Mouse (Mus musculus) gastrocnemius, postnatal 36 days (tissue): ENCODE measurements around the gene Dusp3. TPM values are rescaled to one million over a fixed set of nuclear protein-coding genes. Genes with fewer than 3 reads are reported as not detected.

Source experiments
- DNase-seq, 2 experiments: peaks; one replicate each; pipeline ENCODE4 v3.0.0; 2022
- intact Hi-C: fragments of 180-260 bp; cut with DNase I; formaldehyde crosslinking; loops from one replicate; pipeline ENCODE4 v1.15.1; 2025
- total RNA-seq, 2 experiments: library from RNA; stranded (reverse); gene quantifications; 2 replicates each; pipeline ENCODE4 v1.2.3; 2021

Gene Dusp3
- total RNA-seq, 2 experiments from 2014 or later, result 126 to 167 TPM

GRCm38 (mm10) chr11:101981850-101982249 is 5.0 kb downstream of the Dusp3 start:
- DNase-seq, result peak in 1 of 2 experiments; percentile 28
- intact Hi-C loops, result no loop called here

- intact Hi-C loops, result no loop called here
- DNase-seq, result no peak
These were observed 6.1 kb downstream of the Dusp3 start for GRCm38 (mm10) chr11:101980603-101981157.

DNA sequence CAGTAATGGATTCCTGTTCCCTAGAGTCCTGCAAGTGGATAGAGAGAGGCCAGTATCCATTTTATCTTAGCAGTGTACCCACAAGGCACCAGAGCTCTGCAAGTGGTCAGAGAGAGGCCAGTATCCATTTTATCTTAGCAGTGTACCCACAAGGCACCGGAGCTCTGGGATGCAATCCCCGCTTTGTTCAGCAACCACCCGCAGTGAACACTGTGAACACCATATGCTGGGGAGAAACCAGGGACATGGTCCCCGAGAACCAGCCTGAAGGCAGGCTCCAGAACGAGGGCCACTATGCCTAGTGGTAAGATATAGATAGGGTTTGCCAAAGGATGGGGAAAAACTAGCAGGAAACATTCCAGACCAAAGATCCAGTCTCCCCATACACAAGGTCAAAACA is 7.7 kb downstream of the Dusp3 start:
- no peak for DNase-seq
- intact Hi-C loops, result no loop called here

DNA sequence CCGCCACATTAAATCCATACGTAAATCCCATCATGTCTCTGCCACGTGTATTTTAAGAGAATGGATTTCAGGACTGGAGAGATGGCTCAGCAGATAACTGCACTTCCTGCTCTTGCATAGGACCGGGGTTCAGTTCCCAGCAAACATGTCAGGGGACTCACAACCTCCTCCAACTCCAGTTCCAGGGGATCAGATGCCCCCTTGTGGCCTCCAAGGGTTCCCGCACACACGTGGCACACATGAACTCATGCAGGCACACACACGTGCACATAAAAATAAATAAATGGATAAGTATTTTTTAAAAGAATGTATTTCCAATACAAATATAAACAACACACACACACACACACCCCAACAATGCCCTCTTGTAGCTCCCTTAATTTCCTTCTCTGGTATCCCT is 9.9 kb downstream of the Dusp3 start:
- intact Hi-C loops, result no loop called here
- DNase-seq, result no peak

DNA sequence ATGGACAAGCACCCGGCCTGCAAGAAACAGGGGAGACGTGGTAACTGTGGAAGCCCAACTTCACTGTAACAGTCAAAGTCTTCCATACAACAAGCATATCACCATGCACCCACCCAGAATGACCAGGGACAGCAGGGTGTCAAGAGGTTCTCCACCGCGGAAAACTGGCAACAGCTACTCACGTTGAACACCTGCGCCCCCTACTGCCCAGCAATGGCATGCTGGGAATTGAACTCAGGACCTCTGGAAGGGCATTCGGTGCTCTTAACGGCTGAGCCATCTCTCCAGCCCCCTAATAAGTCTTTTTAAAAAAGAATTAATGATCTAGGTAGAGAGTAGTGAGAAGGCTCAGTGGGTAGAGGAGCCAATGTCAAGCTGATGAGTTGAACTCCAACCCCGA is 11.9 kb downstream of the Dusp3 start:
- peak in 1 of 2 experiments; percentile 28 for DNase-seq
- intact Hi-C loops, result no loop called here

- DNase-seq, result no peak
- intact Hi-C loops, result no loop called here
These were observed 12.6 kb downstream of the Dusp3 start for GRCm38 (mm10) chr11:101974181-101974580.

DNA sequence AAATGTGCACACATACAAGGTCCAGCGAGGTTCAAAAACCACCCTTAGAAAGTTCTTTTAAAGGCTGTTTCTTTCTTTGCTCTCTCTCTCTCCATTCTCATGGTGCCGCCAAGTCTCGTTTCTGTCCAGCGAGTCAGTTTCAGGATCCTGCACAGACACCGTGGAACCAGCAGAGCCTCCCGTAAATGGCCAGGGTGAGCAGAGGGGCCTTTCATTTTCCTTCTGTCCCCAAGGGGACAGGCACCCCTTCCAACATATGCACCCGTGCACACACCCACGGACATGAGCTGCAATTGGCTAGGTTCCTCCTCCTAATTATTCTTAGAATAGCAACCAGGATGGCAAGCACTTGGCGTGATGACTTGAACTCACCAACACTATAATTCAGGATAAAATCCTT is 13.3 kb downstream of the Dusp3 start:
- intact Hi-C loops, result no loop called here
- no peak for DNase-seq

DNA sequence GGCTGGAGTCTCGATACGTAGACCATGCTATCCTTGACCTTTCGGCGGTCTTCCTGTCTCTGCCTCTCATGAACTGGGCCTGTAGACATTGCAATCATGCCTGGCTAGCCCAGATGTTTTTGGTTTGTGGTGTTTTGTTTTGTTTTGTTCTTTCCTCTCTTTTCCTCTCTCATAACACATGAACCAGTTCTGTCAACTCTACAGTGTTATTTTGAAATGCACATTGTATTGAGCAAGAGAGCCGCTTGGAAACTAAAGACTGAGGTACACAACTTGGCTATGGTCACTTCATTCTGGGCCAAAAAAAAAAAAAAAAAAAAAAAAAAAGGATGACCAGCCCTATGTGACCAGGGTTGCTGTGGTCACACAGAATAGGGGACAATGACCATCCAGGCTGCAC is 14.2 kb downstream of the Dusp3 start:
- intact Hi-C loops, result no loop called here
- no peak for DNase-seq

DNA sequence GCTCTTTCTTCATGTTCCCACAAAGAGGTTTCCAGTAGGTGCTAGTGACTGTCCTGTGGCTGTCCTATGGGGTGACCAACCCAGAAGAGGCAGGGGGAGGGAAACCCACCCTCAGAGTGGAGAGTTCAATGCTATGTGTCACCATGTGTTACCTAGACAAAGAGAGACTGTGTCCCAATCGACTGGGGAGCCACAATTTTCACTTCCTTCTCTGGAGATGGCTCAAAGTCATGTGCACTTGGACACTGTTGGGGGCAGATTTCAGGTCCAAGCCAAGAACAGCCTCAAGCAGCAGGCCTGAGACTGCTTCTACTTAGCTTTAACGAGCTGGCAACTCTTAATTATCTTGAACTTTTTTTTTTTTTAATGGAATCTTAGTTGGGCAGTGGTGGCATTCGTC is 14.7 kb downstream of the Dusp3 start:
- no peak for DNase-seq
- intact Hi-C loops, result no loop called here

DNA sequence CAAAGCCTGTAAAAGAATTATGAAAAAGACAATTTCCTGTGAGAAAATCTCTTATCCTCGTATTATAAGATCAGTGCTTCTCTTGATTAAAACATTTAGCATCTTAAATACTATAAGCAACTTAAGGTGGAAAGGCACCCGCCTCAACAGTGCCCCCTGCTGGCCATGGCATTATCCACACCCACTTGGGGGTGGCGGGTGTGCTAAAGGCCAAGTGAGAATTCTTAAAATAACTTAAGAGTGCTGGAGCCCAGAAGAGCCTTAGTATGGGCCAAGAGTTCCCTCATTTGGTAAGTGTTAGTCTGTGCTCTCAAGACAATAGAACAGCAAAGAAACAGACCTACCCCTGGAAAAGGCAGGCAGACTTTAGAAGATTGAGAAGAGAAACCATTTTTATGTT is 15.4 kb downstream of the Dusp3 start:
- intact Hi-C loops, result no loop called here
- DNase-seq, result peak in 1 of 2 experiments; percentile 28

DNA sequence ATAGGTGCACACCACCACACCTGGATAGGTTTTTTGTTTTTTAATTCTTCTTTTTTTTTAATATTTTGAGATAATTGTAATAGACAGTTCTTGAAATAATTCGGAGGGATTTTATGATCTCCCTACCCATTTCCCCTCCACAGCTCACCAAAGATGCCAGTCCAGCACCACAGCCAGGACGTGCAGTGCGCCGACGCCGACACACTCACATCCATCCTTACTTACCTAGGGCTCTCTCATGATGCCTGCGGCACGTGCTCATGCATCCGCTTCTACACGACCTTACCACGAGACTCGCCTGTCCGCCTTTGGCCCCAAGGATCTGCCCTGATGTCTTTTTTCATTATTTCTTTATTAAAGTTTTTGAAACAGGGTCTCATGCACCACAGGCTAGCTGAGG is 17.0 kb downstream of the Dusp3 start:
- DNase-seq, result no peak

DNA sequence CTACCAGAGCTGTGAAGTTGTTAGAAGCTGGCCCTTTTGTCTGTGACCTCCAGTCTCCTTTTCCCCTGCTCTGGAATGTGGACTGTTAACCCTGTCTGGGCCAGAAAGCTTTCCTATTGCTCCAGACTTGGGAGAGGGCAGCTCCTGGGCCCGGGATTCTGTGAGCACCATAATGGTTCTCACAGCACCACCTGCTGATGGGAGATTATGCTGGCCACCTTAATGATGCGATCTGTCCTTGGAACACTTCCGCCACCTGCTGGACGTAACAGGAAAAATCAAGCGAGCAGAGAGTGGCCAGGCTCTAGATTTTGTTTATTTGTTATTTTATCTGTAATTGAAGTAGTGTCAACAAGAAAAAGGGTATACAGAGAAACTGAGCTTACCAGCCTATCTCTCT is 18.0 kb downstream of the Dusp3 start:
- intact Hi-C loops, result loop anchor here (1.0 to 5.0 kb wide), 2 partner anchors 49 to 156 kb away; no protein-coding TSS in a partner anchor
- DNase-seq, result peak; percentile 67 to 74

More for the DNA sequence above, 17.0 kb downstream of the Dusp3 start:
- intact Hi-C loops, result loop anchor here (5.0 kb wide), 1 partner anchor 158 kb away; no protein-coding TSS in a partner anchor

DNA sequence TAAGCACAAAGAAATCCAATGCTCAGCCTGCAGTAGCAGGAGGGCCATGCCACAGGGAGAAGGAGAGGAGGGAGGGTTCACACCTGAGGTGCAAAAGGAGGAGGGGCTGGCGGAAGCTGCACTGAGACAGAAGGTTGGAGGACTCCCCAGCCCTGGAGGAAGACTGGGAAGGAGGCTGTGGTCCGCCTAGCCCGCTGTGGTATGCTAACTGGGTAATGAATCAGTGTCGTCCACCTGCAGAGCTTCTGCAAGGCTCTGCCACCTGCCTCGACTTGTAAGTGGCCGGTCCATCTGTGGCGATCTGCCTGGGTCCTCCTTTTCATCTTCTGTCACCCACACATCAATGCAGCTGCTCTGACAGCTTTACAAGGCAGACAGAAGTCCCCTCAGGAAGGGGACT is 18.5 kb downstream of the Dusp3 start:
- DNase-seq, result no peak
- intact Hi-C loops, result loop anchor here (1.0 to 5.0 kb wide), 2 partner anchors 49 to 156 kb away; no protein-coding TSS in a partner anchor

DNA sequence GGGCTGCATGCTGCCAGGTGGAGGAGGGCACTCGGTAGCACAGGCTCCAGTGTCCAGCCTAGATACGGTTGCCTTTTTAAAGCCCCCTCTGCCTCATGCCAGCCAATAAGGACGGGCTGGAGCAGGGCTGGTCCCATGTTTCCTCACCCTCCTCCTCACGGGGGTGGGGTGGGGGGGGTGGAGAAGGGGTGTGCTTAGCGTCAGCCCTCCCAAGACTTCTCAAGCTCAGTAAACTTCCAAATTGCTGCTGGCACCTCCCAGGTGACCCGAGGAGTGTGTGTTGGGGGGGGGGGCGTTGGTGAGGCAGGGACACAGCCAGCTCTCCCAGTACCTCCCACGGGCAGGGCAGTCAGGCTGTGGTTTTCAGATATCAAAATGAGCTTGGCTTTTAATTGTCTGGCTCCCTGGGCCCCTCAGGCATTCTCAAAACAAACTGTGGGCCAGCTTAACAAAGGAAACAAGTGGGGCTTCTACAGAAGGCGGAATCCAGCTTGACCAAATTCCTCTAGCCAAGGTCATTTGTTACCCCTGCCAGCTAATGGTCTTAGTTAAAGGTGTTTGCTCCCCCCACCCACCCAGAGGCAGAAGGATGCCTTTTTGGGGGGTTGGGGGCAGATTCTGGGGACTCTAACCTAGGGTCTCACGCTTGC is 19.7 kb downstream of the Dusp3 start, which contains the start of gene Sost:
Sost (minus strand) TSS at position 51 of the 650 bp plus-strand sequence.
- no peak for DNase-seq
- intact Hi-C loops, result loop anchor here (5.0 kb wide), 1 partner anchor 155 kb away; no protein-coding TSS in a partner anchor

DNA sequence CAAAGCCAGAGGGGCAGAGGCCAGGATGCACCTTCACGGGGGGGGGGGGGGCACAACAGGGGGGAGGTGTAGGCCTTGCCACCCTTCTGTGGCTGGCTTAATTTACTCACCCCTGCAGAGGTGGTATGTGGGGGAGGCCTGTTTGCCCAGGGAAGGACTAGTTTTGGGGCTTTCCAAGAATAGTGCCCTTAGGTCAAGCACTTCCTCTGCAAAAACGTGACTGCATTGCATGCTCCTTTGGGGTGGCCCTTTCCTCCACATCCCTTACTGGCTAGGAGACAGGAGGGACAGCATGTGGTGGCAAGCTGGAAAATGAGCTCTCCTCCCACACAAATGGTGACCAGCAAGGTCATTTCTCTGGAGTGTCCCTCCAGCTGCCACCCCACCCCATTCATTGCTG is 21.3 kb downstream of the Dusp3 start:
- no peak for DNase-seq
- intact Hi-C loops, result loop anchor here (5.0 kb wide), 1 partner anchor 153 kb away; no protein-coding TSS in a partner anchor

DNA sequence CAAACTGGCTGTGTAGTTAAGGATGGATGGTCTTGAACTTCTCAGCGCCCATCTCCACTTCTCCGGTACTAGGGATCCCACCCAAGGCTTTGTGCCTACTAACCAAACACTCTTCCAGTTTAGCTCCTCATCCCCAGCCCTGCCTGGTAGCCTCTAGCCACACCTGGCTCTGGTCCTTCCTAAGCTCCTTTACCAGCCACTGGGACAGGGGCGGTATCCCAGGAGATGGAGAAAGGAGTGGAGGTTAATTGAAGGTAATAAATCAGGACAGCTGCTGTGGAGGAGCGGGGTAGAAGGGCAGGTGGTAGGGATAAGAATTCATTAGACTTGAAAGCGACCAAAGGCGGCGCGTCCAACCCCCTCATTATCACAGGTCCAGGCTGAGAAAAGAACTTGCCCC is 22.2 kb downstream of the Dusp3 start:
- no peak for DNase-seq
- intact Hi-C loops, result loop anchor here (5.0 kb wide), 1 partner anchor 152 kb away; no protein-coding TSS in a partner anchor

GRCm38 (mm10) chr11:101963473-101964291 is 23.1 kb downstream of the Dusp3 start:
- intact Hi-C loops, result no loop called here
- no peak for DNase-seq

GRCm38 (mm10) chr11:101963043-101963442 is 23.8 kb downstream of the Dusp3 start:
- intact Hi-C loops, result no loop called here
- DNase-seq, result no peak

GRCm38 (mm10) chr11:101957476-101957875 is 29.3 kb downstream of the Dusp3 start:
- no peak for DNase-seq
- intact Hi-C loops, result no loop called here

DNA sequence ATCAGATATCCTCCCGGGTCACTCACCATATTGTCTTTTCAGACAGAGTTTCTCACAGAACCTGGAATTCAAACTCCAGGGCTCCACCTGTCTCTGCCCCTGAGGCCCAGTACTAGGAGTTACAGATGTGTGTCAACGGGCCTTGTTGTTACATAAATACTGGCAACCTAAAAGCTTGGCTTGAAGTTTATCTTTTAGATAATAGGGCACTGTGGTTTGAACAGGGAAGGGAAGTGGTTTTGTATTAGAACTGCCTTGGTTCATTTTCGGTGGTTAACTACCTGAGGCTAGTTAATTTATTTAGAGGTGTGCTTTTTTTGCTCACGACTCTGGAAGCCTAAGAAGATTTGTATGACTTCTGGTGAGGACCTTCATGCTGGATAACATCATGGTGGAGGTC is 33.4 kb downstream of the Dusp3 start:
- DNase-seq, result no peak
- intact Hi-C loops, result no loop called here
